Mouse (Mus musculus) midbrain, embryonic 11.5 days (tissue): ENCODE data around the gene Aspm. TPM values are rescaled to one million over a fixed set of nuclear protein-coding genes. Genes with fewer than 3 reads are reported as not detected.

Experiments used
- ATAC-seq: fragments of 200-750 bp; cut with Nextera tagmentation; 2 replicates; pipeline ENCODE4 v1.8.0; 2017; ENCODE audit warnings: moderate TSS enrichment, moderate library complexity; ENCODE audit not compliant: low FRiP score
- DNase-seq: peaks from one replicate; pipeline ENCODE4 v3.0.0; 2015; ENCODE audit warnings: low spot score; ENCODE audit errors: missing footprints
- H3K27ac ChIP-seq: fragments of 300-500 bp; sonication (generic); 2 replicates; pipeline ENCODE4 v1.5.1; 2014; ENCODE audit warnings: low read depth, low read length
- H3K27me3 ChIP-seq: fragments of 300-500 bp; sonication (generic); 2 replicates; pipeline ENCODE4 v1.6.1; 2014; ENCODE audit warnings: mild to moderate bottlenecking, low read length, moderate library complexity, mixed read lengths; ENCODE audit not compliant: control insufficient read depth, insufficient read depth
- H3K36me3 ChIP-seq: fragments of 300-500 bp; sonication (generic); 2 replicates; pipeline ENCODE4 v1.6.1; 2014; ENCODE audit warnings: mild to moderate bottlenecking, low read length, moderate library complexity, mixed read lengths; ENCODE audit not compliant: control insufficient read depth, insufficient read depth
- H3K4me1 ChIP-seq: fragments of 300-500 bp; sonication (generic); 2 replicates; pipeline ENCODE4 v1.6.1; 2014; ENCODE audit warnings: low read length; ENCODE audit not compliant: control insufficient read depth, insufficient read depth
- H3K4me2 ChIP-seq: fragments of 300-500 bp; sonication (generic); 2 replicates; pipeline ENCODE4 v1.6.1; 2014; ENCODE audit warnings: mild to moderate bottlenecking, moderate library complexity
- H3K4me3 ChIP-seq: fragments of 300-500 bp; sonication (generic); 2 replicates; pipeline ENCODE4 v1.5.1; 2014; ENCODE audit warnings: low read depth, low read length
- H3K9ac ChIP-seq: fragments of 300-500 bp; sonication (generic); 2 replicates; pipeline ENCODE4 v1.6.1; 2014; ENCODE audit warnings: low read length
- H3K9me3 ChIP-seq: fragments of 300-500 bp; sonication (generic); 2 replicates; pipeline ENCODE4 v1.6.1; 2016; ENCODE audit warnings: low read length; ENCODE audit not compliant: control insufficient read depth
- WGBS: fragments of 180-500 bp; shearing (Covaris S2); extraction: QIAGEN DNeasy Blood & Tissue Kit; methylation state at CpG from one replicate; pipeline ENCODE4 v1.1.7; 2014; 5-methylcytosine and 5-hydroxymethylcytosine counted together
- polyA plus RNA-seq: library from polyadenylated mRNA; unstranded; fragments of >200 nt; fragmentation: Nextera tagmentation; extraction: Ambion mirVana; gene quantifications from 2 replicates; pipeline ENCODE4 v1.2.1, GENCODE M21; 2014

Gene Aspm
- polyA plus RNA-seq, 1 experiment from 2014 or later = 30.0 TPM

GRCm38 (mm10) chr1:139481146-139481545 lies 26.6 kb downstream of the Aspm start:
- H3K4me2 ChIP-seq = no peak overlapping the region
- no peak overlapping the region for H3K9ac ChIP-seq
- no peaks in the 10 kb centered on the region for H3K27me3 ChIP-seq
- 91% methylated on average over 4 of the region's 4 CpGs for WGBS
- H3K9me3 ChIP-seq = no peaks in the 10 kb centered on the region
- H3K27ac ChIP-seq = no peak overlapping the region
- no peak for ATAC-seq
- H3K36me3 ChIP-seq = peaks cover 31% of the 10 kb centered on the region
- no peaks in the 10 kb centered on the region for H3K4me1 ChIP-seq
- DNase-seq = no peak
- H3K4me3 ChIP-seq = no peak overlapping the region

GRCm38 (mm10) chr1:139494630-139495029 lies 40.1 kb downstream of the Aspm start:
- no peak overlapping the region for H3K4me3 ChIP-seq

GRCm38 (mm10) chr1:139495408-139495807 lies 40.8 kb downstream of the Aspm start:
- DNase-seq (no peak), ATAC-seq (no peak)
- H3K27ac ChIP-seq = no peak overlapping the region
- no peaks in the 10 kb centered on the region for H3K9me3 ChIP-seq
- WGBS = 94% methylated on average over 2 of the region's 2 CpGs
- no peak overlapping the region for H3K4me2 ChIP-seq
- no peaks in the 10 kb centered on the region for H3K4me1 ChIP-seq
- H3K36me3 ChIP-seq = peaks cover 12% of the 10 kb centered on the region
- no peaks in the 10 kb centered on the region for H3K27me3 ChIP-seq
- no peak overlapping the region for H3K4me3 ChIP-seq
- no peak overlapping the region for H3K9ac ChIP-seq

More at GRCm38 (mm10) chr1:139494630-139495029, 40.1 kb downstream of the Aspm start:
- no peaks in the 10 kb centered on the region for H3K9me3 ChIP-seq
- 80% methylated on average over 3 of the region's 3 CpGs for WGBS
- no peak overlapping the region for H3K4me2 ChIP-seq
- no peak for DNase-seq
- no peaks in the 10 kb centered on the region for H3K27me3 ChIP-seq
- H3K27ac ChIP-seq = no peak overlapping the region
- no peaks in the 10 kb centered on the region for H3K4me1 ChIP-seq
- no peak for ATAC-seq
- H3K9ac ChIP-seq = no peak overlapping the region
- peaks cover 18% of the 10 kb centered on the region for H3K36me3 ChIP-seq

GRCm38 (mm10) chr1:139496212-139496611 lies 41.6 kb downstream of the Aspm start:
- Histone ChIP-seq H3K4me2 (no peak overlapping the region), H3K9ac (no peak overlapping the region), H3K36me3 (peaks cover 12% of the 10 kb centered on the region), H3K27me3 (no peaks in the 10 kb centered on the region), H3K27ac (no peak overlapping the region), H3K4me1 (no peaks in the 10 kb centered on the region), H3K9me3 (no peaks in the 10 kb centered on the region), H3K4me3 (no peak overlapping the region)
- 96% methylated on average over 3 of the region's 3 CpGs for WGBS
- no peak for DNase-seq
- no peak for ATAC-seq

- no peak for DNase-seq
Observed at GRCm38 (mm10) chr1:139499751-139500150, 45.2 kb downstream of the Aspm start.

GRCm38 (mm10) chr1:139501258-139501752 lies 46.7 kb downstream of the Aspm start, which contains the start of gene F13b:
F13b (plus strand) TSS chr1:139501702.
- Histone ChIP-seq H3K27ac (no peak within 1 kb of the TSS), H3K27me3 (no peaks in the 10 kb centered on the region), H3K4me1 (no peaks in the 10 kb centered on the region), H3K36me3 (no peaks in the 10 kb centered on the region), H3K4me3 (no peak within 1 kb of the TSS), H3K9ac (no peak within 1 kb of the TSS), H3K4me2 (no peak within 1 kb of the TSS), H3K9me3 (no peaks in the 10 kb centered on the region)
- ATAC-seq (no peak), DNase-seq (no peak)
- 85% methylated on average over 3 of the region's 3 CpGs for WGBS

More at GRCm38 (mm10) chr1:139499751-139500150, 45.2 kb downstream of the Aspm start:
- H3K4me2 ChIP-seq = no peak overlapping the region
- no peak for ATAC-seq
- H3K36me3 ChIP-seq = no peaks in the 10 kb centered on the region
- H3K9ac ChIP-seq = no peak overlapping the region
- no peak overlapping the region for H3K4me3 ChIP-seq
- H3K9me3 ChIP-seq = no peaks in the 10 kb centered on the region
- no peaks in the 10 kb centered on the region for H3K4me1 ChIP-seq
- no peak overlapping the region for H3K27ac ChIP-seq
- no peaks in the 10 kb centered on the region for H3K27me3 ChIP-seq

- no peak for DNase-seq
- Histone ChIP-seq H3K4me3 (no peak overlapping the region), H3K27me3 (no peaks in the 10 kb centered on the region), H3K4me2 (no peak overlapping the region), H3K4me1 (no peaks in the 10 kb centered on the region), H3K27ac (no peak overlapping the region), H3K9ac (no peak overlapping the region), H3K36me3 (no peaks in the 10 kb centered on the region), H3K9me3 (no peaks in the 10 kb centered on the region)
- no peak for ATAC-seq
- 91% methylated on average over 12 of the region's 12 CpGs for WGBS
Observed at GRCm38 (mm10) chr1:139514556-139514955, 60.0 kb downstream of the Aspm start.

Other genes with a start within 250 kb of the Aspm start
- gene Crb1, start 77.7 kb upstream of the Aspm start, polyA plus RNA-seq = 2.0 and 2.5 TPM in 2 replicates
- gene Zbtb41, start 32.5 kb upstream of the Aspm start, polyA plus RNA-seq = 27.7 and 30.4 TPM in 2 replicates
- not detected in 2 replicates for gene F13b, start 46.9 kb downstream of the Aspm start, polyA plus RNA-seq
- gene Cfhr1, start 105.5 kb downstream of the Aspm start, polyA plus RNA-seq = not detected in 2 replicates